Mouse (Mus musculus) CH12.LX (cell line): ENCODE results near the gene P2rx7. TPM values are rescaled to one million over a fixed set of nuclear protein-coding genes. Genes with fewer than 3 reads are reported as not detected.

Experiments used
- DNase-seq: peaks from one replicate; pipeline ENCODE4 v3.0.0-alpha.2; 2013; ENCODE audit errors: extremely low read depth
- H3K27ac ChIP-seq: 2 replicates; pipeline ENCODE4 v1.5.1; 2012; ENCODE audit warnings: low read depth, mild to moderate bottlenecking, control low read depth, moderate library complexity; ENCODE audit not compliant: insufficient read depth
- H3K27me3 ChIP-seq: replicated peaks from 2 replicates; pipeline ENCODE3; 2012; ENCODE audit warnings: inconsistent platforms
- H3K36me3 ChIP-seq, 2 experiments: replicated peaks in 1 of 2; 2 replicates each; pipeline versions ENCODE3 to v1.6.1; 2012; ENCODE audit warnings: inconsistent platforms in 1 of 2, low read length in 1 of 2, mild to moderate bottlenecking in 1 of 2, mixed read lengths in 1 of 2, moderate library complexity in 1 of 2; ENCODE audit not compliant: control insufficient read depth in 1 of 2, insufficient read depth in 1 of 2
- H3K4me1 ChIP-seq, 2 experiments: 2 replicates each; pipeline ENCODE4 v1.6.1; 2012; ENCODE audit warnings: inconsistent platforms in 1 of 2, moderate library complexity in 1 of 2; ENCODE audit not compliant: insufficient read depth in 2 of 2, control insufficient read depth in 1 of 2
- H3K4me2 ChIP-seq: 2 replicates; pipeline ENCODE4 v1.6.1; 2012; ENCODE audit warnings: low read depth, mild to moderate bottlenecking, control low read depth; ENCODE audit not compliant: poor library complexity, insufficient read depth, severe bottlenecking
- H3K4me3 ChIP-seq, 3 experiments: fragments of 150-350 bp in 1 of 3; sonication (generic) in 1 of 3; replicated peaks in 1 of 3; 2 replicates each; pipeline versions ENCODE3 to v1.5.1; 2011 to 2012; ENCODE audit warnings: low read depth in 2 of 3, low read length in 2 of 3, mild to moderate bottlenecking in 2 of 3, moderate library complexity in 2 of 3, control low read depth in 1 of 3, improper control_type of control experiment in 1 of 3, inconsistent platforms in 1 of 3, mixed read lengths in 1 of 3; ENCODE audit not compliant: poor library complexity in 1 of 3
- H3K79me2 ChIP-seq: replicated peaks from 2 replicates; pipeline ENCODE4 v1.6.1; 2012; ENCODE audit warnings: mild to moderate bottlenecking, moderate library complexity; ENCODE audit not compliant: control insufficient read depth, poor library complexity, insufficient read depth, severe bottlenecking; ENCODE audit errors: extremely low read depth
- H3K9ac ChIP-seq: 2 replicates; pipeline ENCODE4 v1.6.1; 2012; ENCODE audit warnings: low read depth, mild to moderate bottlenecking, control low read depth, moderate library complexity; ENCODE audit not compliant: insufficient read depth
- H3K9me3 ChIP-seq: replicated peaks from 2 replicates; pipeline ENCODE3; 2012; ENCODE audit warnings: low read length, inconsistent platforms, mixed read lengths
- BHLHE40 ChIP-seq: IDR thresholded peaks from 2 replicates; pipeline ENCODE4 v1.6.1; 2011; ENCODE audit warnings: mild to moderate bottlenecking, low read depth, low read length, improper control_type of control experiment
- CHD2 ChIP-seq: IDR thresholded peaks from 2 replicates; pipeline ENCODE4 v1.6.1; 2011; ENCODE audit warnings: low read length, improper control_type of control experiment
- E2F4 ChIP-seq: IDR thresholded peaks from 2 replicates; pipeline ENCODE4 v1.6.1; 2011; ENCODE audit warnings: low read depth, low read length, improper control_type of control experiment; ENCODE audit not compliant: insufficient replicate concordance
- EP300 ChIP-seq: IDR thresholded peaks from 2 replicates; pipeline ENCODE4 v1.6.1; 2011; ENCODE audit warnings: low read length, improper control_type of control experiment
- ETS1 ChIP-seq: conservative IDR thresholded peaks from 2 replicates; pipeline ENCODE4 v1.6.1; 2012; ENCODE audit warnings: low read depth, mild to moderate bottlenecking, inconsistent platforms, low read length, improper control_type of control experiment, moderate library complexity
- GABPA ChIP-seq: IDR thresholded peaks from 2 replicates; pipeline ENCODE4 v1.6.1; 2012; ENCODE audit warnings: low read depth, low read length, improper control_type of control experiment, inconsistent platforms; ENCODE audit not compliant: insufficient replicate concordance
- HCFC1 ChIP-seq: IDR thresholded peaks from 2 replicates; pipeline ENCODE4 v1.6.1; 2012; ENCODE audit warnings: low read depth, mild to moderate bottlenecking, inconsistent platforms, low read length, improper control_type of control experiment
- IRF4 ChIP-seq: IDR thresholded peaks from 2 replicates; pipeline ENCODE4 v1.6.1; 2014; ENCODE audit warnings: low read depth, mild to moderate bottlenecking, inconsistent platforms, low read length, improper control_type of control experiment
- KAT2A ChIP-seq: IDR thresholded peaks from 2 replicates; pipeline ENCODE4 v1.6.1; 2012; ENCODE audit warnings: low read length, improper control_type of control experiment, inconsistent platforms; ENCODE audit not compliant: insufficient replicate concordance
- MAFK ChIP-seq: IDR thresholded peaks from 2 replicates; pipeline ENCODE4 v1.6.1; 2011; ENCODE audit warnings: low read length, improper control_type of control experiment; ENCODE audit not compliant: insufficient replicate concordance
- MAX ChIP-seq: IDR thresholded peaks from 2 replicates; pipeline ENCODE4 v1.6.1; 2011; ENCODE audit warnings: low read length, improper control_type of control experiment
- MAZ ChIP-seq: IDR thresholded peaks from 2 replicates; pipeline ENCODE4 v1.6.1; 2012; ENCODE audit warnings: low read depth, mild to moderate bottlenecking, inconsistent platforms, low read length, improper control_type of control experiment, moderate library complexity
- MEF2A ChIP-seq: IDR thresholded peaks from 2 replicates; pipeline ENCODE4 v1.6.1; 2014; ENCODE audit warnings: low read depth, mild to moderate bottlenecking, inconsistent platforms, low read length, improper control_type of control experiment, borderline replicate concordance
- MXI1 ChIP-seq: IDR thresholded peaks from 2 replicates; pipeline ENCODE4 v1.6.1; 2011; ENCODE audit warnings: mild to moderate bottlenecking, low read depth, low read length, improper control_type of control experiment
- NRF1 ChIP-seq: IDR thresholded peaks from 2 replicates; pipeline ENCODE4 v1.6.1; 2014; ENCODE audit warnings: low read depth, mild to moderate bottlenecking, inconsistent platforms, low read length, improper control_type of control experiment, moderate library complexity
- PAX5 ChIP-seq: IDR thresholded peaks from 2 replicates; pipeline ENCODE4 v1.6.1; 2012; ENCODE audit warnings: low read length, inconsistent platforms, mixed read lengths
- POLR2A ChIP-seq: IDR thresholded peaks from 2 replicates; pipeline ENCODE4 v1.6.1; 2011; ENCODE audit warnings: low read depth, mild to moderate bottlenecking, improper control_type of control experiment, low read length
- POLR2AphosphoS2 ChIP-seq: IDR thresholded peaks from 2 replicates; pipeline ENCODE4 v1.6.1; 2011; ENCODE audit warnings: low read depth, low read length, improper control_type of control experiment
- RCOR1 ChIP-seq: conservative IDR thresholded peaks from 2 replicates; pipeline ENCODE4 v1.6.1; 2012; ENCODE audit warnings: low read depth, mild to moderate bottlenecking, inconsistent platforms, low read length, improper control_type of control experiment
- SIN3A ChIP-seq: IDR thresholded peaks from 2 replicates; pipeline ENCODE4 v1.6.1; 2012; ENCODE audit warnings: low read length, improper control_type of control experiment, inconsistent platforms
- SMC3 ChIP-seq: IDR thresholded peaks from 2 replicates; pipeline ENCODE4 v1.6.1; 2011; ENCODE audit warnings: low read depth, low read length, improper control_type of control experiment
- TBP ChIP-seq: conservative IDR thresholded peaks from 2 replicates; pipeline ENCODE4 v1.6.1; 2011; ENCODE audit warnings: low read depth, low read length, improper control_type of control experiment
- TCF12 ChIP-seq: IDR thresholded peaks from 2 replicates; pipeline ENCODE4 v1.6.1; 2014; ENCODE audit warnings: low read depth, mild to moderate bottlenecking, inconsistent platforms, low read length, improper control_type of control experiment
- UBTF ChIP-seq: IDR thresholded peaks from 2 replicates; pipeline ENCODE4 v1.6.1; 2012; ENCODE audit warnings: low read depth, mild to moderate bottlenecking, inconsistent platforms, low read length, improper control_type of control experiment, moderate library complexity
- USF1 ChIP-seq: IDR thresholded peaks from 2 replicates; pipeline ENCODE4 v1.6.1; 2014; ENCODE audit warnings: low read depth, mild to moderate bottlenecking, inconsistent platforms, low read length, improper control_type of control experiment
- USF2 ChIP-seq: conservative IDR thresholded peaks from 2 replicates; pipeline ENCODE4 v1.6.1; 2011; ENCODE audit warnings: low read depth, low read length, improper control_type of control experiment
- ZC3H11A ChIP-seq: IDR thresholded peaks from 2 replicates; pipeline ENCODE4 v1.6.1; 2012; ENCODE audit warnings: low read depth, mild to moderate bottlenecking, inconsistent platforms, low read length, improper control_type of control experiment
- ZNF384 ChIP-seq: IDR thresholded peaks from 2 replicates; pipeline ENCODE4 v1.6.1; 2012; ENCODE audit warnings: low read depth, low read length, improper control_type of control experiment, inconsistent platforms
- dilution Hi-C: fragments of 300-500 bp; cut with MboI; formaldehyde crosslinking; loops from 2 replicates; pipeline ENCODE4 v1.14.3; 2020; ENCODE audit warnings: low sequenced_read_pairs; ENCODE audit not compliant: extremely low pct_unique_long_range_greater_than_20kb, extremely low pct_ligation_motif_present
- in situ Hi-C: fragments of 300-500 bp; cut with MboI; formaldehyde crosslinking; loops from 3 replicates; pipeline ENCODE4 v1.14.3; 2019; ENCODE audit warnings: low sequenced_read_pairs, low pct_ligation_motif_present, low pct_unique_long_range_greater_than_20kb, mixed read lengths
- polyA plus RNA-seq: library from polyadenylated mRNA; unstranded; fragments of >175 nt; gene quantifications from 2 replicates; pipeline ENCODE4 v1.2.1, GENCODE M21; 2012; ENCODE audit warnings: low read depth; ENCODE audit not compliant: insufficient read length
- total RNA-seq, 2 experiments: library from RNA; depleted of rRNA; stranded (reverse); fragments of 300-350 nt in 1 of 2; fragments of >200 nt in 1 of 2; gene quantifications; 2 replicates each; pipeline ENCODE4 v1.2.3; 2012 to 2014

P2rx7 gene
- total and polyA plus RNA-seq, 3 experiments, result 0.59 to 1.5 (median 1.5) TPM

DNA sequence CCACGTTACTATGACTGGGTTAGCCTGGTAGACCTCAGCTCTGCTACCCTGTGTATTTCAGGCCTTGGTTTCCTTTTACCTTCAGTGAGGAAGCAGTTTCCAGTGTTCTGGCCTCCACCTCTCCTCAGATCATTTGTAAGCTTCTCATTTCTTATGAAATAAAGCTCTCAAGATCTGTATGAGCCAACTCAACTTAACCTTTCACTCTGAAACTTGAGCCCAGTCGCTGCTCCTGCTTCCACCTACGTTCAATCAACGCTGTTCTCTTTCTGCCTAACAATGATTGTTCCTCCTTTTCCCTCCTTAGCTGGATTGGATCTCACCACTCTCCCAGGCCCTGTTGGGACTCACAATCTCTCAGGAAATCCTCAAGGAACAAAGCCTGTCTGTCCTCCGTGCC, 32.1 kb upstream of the P2rx7 start:
- DNase-seq, result no peak
- H3K36me3 ChIP-seq, result no peaks in the 10 kb centered on the region
- no peak overlapping the region for H3K4me2 ChIP-seq
- H3K27ac ChIP-seq, result no peak overlapping the region
- H3K4me1 ChIP-seq, result peaks cover 0 to 10% of the 10 kb centered on the region in 2 experiments; a peak in 2 of 4 replicates
- H3K4me3 ChIP-seq, result no peak overlapping the region
- dilution Hi-C loops, result no loop called here
- in situ Hi-C loops, result loop anchor here (25.0 kb wide), 1 partner anchor 99 kb away; the partner anchor contains the start of gene Atp2a2
- no peaks in the 10 kb centered on the region for H3K27me3 ChIP-seq
- H3K79me2 ChIP-seq, result no peaks in the 10 kb centered on the region
- TF ChIP-seq MEF2A, result no peak
- TF ChIP-seq POLR2AphosphoS2, result no peak
- no peak for TF ChIP-seq CHD2
- no peak for TF ChIP-seq IRF4
- no peak for TF ChIP-seq USF1
- no peak for TF ChIP-seq TBP
- TF ChIP-seq MXI1, result no peak
- no peak for TF ChIP-seq GABPA
- TF ChIP-seq ZNF384, result no peak
- TF ChIP-seq UBTF, result no peak
- TF ChIP-seq HCFC1, result no peak
- no peak for TF ChIP-seq ZC3H11A
- TF ChIP-seq, all 38 proteins: peak for 0
- no peaks in the 10 kb centered on the region for H3K9me3 ChIP-seq
- H3K9ac ChIP-seq, result no peak overlapping the region

GRCm38 (mm10) chr5:122613908-122614732, 29.6 kb upstream of the P2rx7 start, which contains the start of gene Ift81:
Ift81 (minus strand) TSS chr5:122614518.
- Histone ChIP-seq H3K9me3 (no peaks in the 10 kb centered on the region), H3K4me2 (peak within 1 kb of the TSS; percentile 52), H3K27ac (no peak within 1 kb of the TSS), H3K79me2 (no peaks in the 10 kb centered on the region), H3K4me1 (peaks cover 0 to 10% of the 10 kb centered on the region in 2 experiments; a peak in 2 of 4 replicates), H3K4me3 (peak within 1 kb of the TSS; percentile 52 to 78 (median 69)), H3K36me3 (no peaks in the 10 kb centered on the region), H3K9ac (peak within 1 kb of the TSS; percentile 44), H3K27me3 (no peaks in the 10 kb centered on the region)
- in situ Hi-C loops (loop anchor here (25.0 kb wide), 1 partner anchor 102 kb away; the partner anchor contains the start of gene Atp2a2), dilution Hi-C loops (no loop called here)
- peak; percentile 95 for DNase-seq
- TF ChIP-seq USF2 (no peak), BHLHE40 (no peak), MXI1 (peak; percentile 96), E2F4 (no peak), TCF12 (0 out of 2 replicates have a peak, but pooled peaks have one; percentile 21), MAZ (peak; percentile 95; the same call in 1 of the 2 replicates), POLR2A (peak; percentile 64), CHD2 (0 out of 2 replicates have a peak, but pooled peaks have one; percentile 19), MEF2A (no peak; the same call in 1 of the 2 replicates), MAX (peak; percentile 45; the same call in 1 of the 2 replicates), UBTF (peak; percentile 56; the same call in 1 of the 2 replicates), SIN3A (peak; percentile 83; the same call in 1 of the 2 replicates), ETS1 (no peak), GABPA (no peak), PAX5 (no peak), RCOR1 (no peak), EP300 (no peak), KAT2A (no peak), ZNF384 (no peak), SMC3 (no peak), IRF4 (no peak), TBP (no peak), HCFC1 (peak; percentile 39), ZC3H11A (no peak), USF1 (no peak), NRF1 (peak; percentile 69), MAFK (no peak)
